Mouse (Mus musculus) midbrain, embryonic 12.5 days (tissue): Measurements from ENCODE around the gene Ptprm. TPM values are rescaled to one million over a fixed set of nuclear protein-coding genes. Genes with fewer than 3 reads are reported as not detected.

Source experiments
- ATAC-seq: fragments of 200-750 bp; cut with Nextera tagmentation; 2 replicates; pipeline ENCODE4 v1.8.0; 2017; ENCODE audit warnings: low read depth, moderate TSS enrichment, moderate library complexity; ENCODE audit not compliant: low FRiP score
- H3K27ac ChIP-seq: fragments of 300-500 bp; sonication (generic); replicated peaks from 2 replicates; pipeline ENCODE4 v1.5.1; 2016; ENCODE audit warnings: mild to moderate bottlenecking
- H3K27me3 ChIP-seq: fragments of 300-500 bp; sonication (generic); 2 replicates; pipeline ENCODE4 v1.6.1; 2016; ENCODE audit warnings: mild to moderate bottlenecking
- H3K36me3 ChIP-seq: fragments of 300-500 bp; sonication (generic); 2 replicates; pipeline ENCODE4 v1.6.1; 2016
- H3K4me1 ChIP-seq: fragments of 300-500 bp; sonication (generic); 2 replicates; pipeline ENCODE4 v1.6.1; 2016
- H3K4me2 ChIP-seq: fragments of 300-500 bp; sonication (generic); replicated peaks from 2 replicates; pipeline ENCODE4 v1.6.1; 2016; ENCODE audit warnings: mild to moderate bottlenecking, moderate library complexity
- H3K4me3 ChIP-seq: fragments of 300-500 bp; sonication (generic); 2 replicates; pipeline ENCODE4 v1.5.1; 2016; ENCODE audit warnings: mild to moderate bottlenecking
- H3K9ac ChIP-seq: fragments of 300-500 bp; sonication (generic); replicated peaks from 2 replicates; pipeline ENCODE4 v1.6.1; 2016; ENCODE audit warnings: mild to moderate bottlenecking, moderate library complexity
- H3K9me3 ChIP-seq: fragments of 300-500 bp; sonication (generic); 2 replicates; pipeline ENCODE4 v1.6.1; 2016; ENCODE audit warnings: mild to moderate bottlenecking
- WGBS: fragments of 180-500 bp; shearing (Covaris S2); methylation state at CpG from one replicate; pipeline ENCODE4 v1.1.7; 2016; 5-methylcytosine and 5-hydroxymethylcytosine counted together
- polyA plus RNA-seq: library from polyadenylated mRNA; unstranded; fragments of >200 nt; fragmentation: Nextera tagmentation; extraction: Ambion mirVana; gene quantifications from 2 replicates; pipeline ENCODE4 v1.2.1, GENCODE M21; 2016

The Ptprm gene
- polyA plus RNA-seq, 1 experiment from 2014 or later = 11.8 TPM

DNA sequence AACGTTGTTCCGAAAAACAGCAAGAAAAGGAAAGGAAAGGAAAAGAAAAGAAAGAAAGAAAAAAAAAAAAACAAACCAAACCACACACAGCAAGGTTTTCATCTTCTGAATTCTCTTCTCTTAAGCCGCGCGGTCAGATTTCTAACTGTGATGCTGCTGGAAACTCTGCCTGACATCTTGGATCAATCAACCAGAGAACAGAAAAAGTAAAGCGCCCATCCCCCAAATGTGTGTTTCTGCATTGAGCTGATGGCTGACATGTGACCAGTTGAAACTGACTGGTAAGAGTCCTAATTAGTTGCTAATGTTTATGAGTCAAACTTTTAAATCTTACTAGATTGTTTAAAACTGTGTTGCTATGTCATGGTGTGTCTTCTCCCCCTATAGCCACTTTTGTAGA is 441.7 kb downstream of the Ptprm start:
- Histone ChIP-seq H3K4me1 (no peaks in the 10 kb centered on the region), H3K36me3 (no peaks in the 10 kb centered on the region), H3K4me2 (no peak overlapping the region), H3K27ac (no peak overlapping the region), H3K9ac (no peak overlapping the region), H3K9me3 (no peaks in the 10 kb centered on the region), H3K4me3 (no peak overlapping the region), H3K27me3 (no peaks in the 10 kb centered on the region)
- ATAC-seq = no peak
- WGBS = 81% methylated on average over 6 of the region's 6 CpGs

DNA sequence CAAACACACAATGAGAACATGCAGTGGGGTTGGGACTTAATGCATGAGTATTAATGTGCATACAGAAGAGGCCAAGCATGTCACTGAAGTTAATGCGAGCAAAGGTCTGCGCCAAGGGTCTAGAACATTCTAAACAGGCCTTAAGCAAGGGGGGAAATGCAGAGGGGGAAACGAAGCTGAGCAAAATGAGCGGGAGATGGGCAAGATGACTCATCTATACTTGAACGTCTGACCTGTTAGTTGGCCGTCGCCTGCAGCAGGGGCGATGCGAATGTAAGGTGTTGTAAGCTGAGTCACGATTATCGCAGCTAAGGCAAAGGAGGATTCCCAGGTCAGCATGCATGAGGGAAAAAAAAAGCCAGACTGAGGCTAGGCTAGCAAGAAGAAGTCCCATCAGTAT is 442.1 kb downstream of the Ptprm start:
- no peak for ATAC-seq
- no peak overlapping the region for H3K27ac ChIP-seq
- H3K9ac ChIP-seq = no peak overlapping the region
- 91% methylated on average over 11 of the region's 11 CpGs for WGBS
- H3K4me3 ChIP-seq = no peak overlapping the region
- no peaks in the 10 kb centered on the region for H3K27me3 ChIP-seq
- no peaks in the 10 kb centered on the region for H3K9me3 ChIP-seq
- H3K4me1 ChIP-seq = no peaks in the 10 kb centered on the region
- no peak overlapping the region for H3K4me2 ChIP-seq
- H3K36me3 ChIP-seq = no peaks in the 10 kb centered on the region

- Histone ChIP-seq H3K4me3 (no peak overlapping the region), H3K36me3 (no peaks in the 10 kb centered on the region), H3K9ac (no peak overlapping the region), H3K9me3 (no peaks in the 10 kb centered on the region), H3K4me1 (no peaks in the 10 kb centered on the region), H3K27me3 (no peaks in the 10 kb centered on the region), H3K27ac (no peak overlapping the region), H3K4me2 (no peak overlapping the region)
- WGBS = 80% methylated on average over 4 of the region's 4 CpGs
- ATAC-seq = no peak
These were observed 444.4 kb downstream of the Ptprm start for GRCm38 (mm10) chr17:66909901-66910300.

- 90% methylated on average over 6 of the region's 6 CpGs for WGBS
- H3K36me3 ChIP-seq = no peaks in the 10 kb centered on the region
- no peaks in the 10 kb centered on the region for H3K9me3 ChIP-seq
- no peak for ATAC-seq
- H3K4me1 ChIP-seq = no peaks in the 10 kb centered on the region
- H3K4me3 ChIP-seq = no peak overlapping the region
- H3K9ac ChIP-seq = no peak overlapping the region
- H3K4me2 ChIP-seq = no peak overlapping the region
- no peaks in the 10 kb centered on the region for H3K27me3 ChIP-seq
- H3K27ac ChIP-seq = no peak overlapping the region
These were observed 445.3 kb downstream of the Ptprm start for GRCm38 (mm10) chr17:66908921-66909320.

DNA sequence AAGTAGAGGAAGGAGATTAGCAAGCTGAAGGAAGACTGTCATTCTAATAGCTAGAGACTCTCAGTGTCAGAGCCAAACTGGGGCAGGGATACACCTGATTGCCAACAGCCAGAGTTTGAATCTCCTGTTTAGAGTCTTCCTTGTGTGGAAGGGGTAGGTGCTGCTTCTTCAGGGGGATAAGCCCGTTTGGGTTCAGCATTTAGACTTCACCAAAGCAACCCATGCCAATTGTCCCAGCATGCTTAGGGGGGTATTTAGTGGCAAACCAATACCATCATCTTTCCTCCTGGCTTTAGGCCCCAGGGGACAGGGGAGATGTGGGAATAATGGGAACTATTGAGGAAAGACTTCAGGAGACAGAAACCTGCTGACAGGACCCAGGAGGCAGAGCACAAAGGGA is 460.1 kb downstream of the Ptprm start:
- Histone ChIP-seq H3K4me3 (no peak overlapping the region), H3K9ac (no peak overlapping the region), H3K9me3 (no peaks in the 10 kb centered on the region), H3K36me3 (no peaks in the 10 kb centered on the region), H3K27ac (no peak overlapping the region), H3K27me3 (no peaks in the 10 kb centered on the region), H3K4me2 (no peak overlapping the region), H3K4me1 (no peaks in the 10 kb centered on the region; the same call in 1 of the 2 replicates)
- 56% methylated on average over 1 of the region's 1 CpGs for WGBS
- no peak for ATAC-seq

GRCm38 (mm10) chr17:66891916-66892315 is 462.3 kb downstream of the Ptprm start:
- H3K27ac ChIP-seq = peak overlapping the region; percentile 30; the same call in 1 of the 2 replicates
- H3K9ac ChIP-seq = no peak overlapping the region
- no peaks in the 10 kb centered on the region for H3K27me3 ChIP-seq
- no peak overlapping the region for H3K4me2 ChIP-seq
- H3K4me1 ChIP-seq = no peaks in the 10 kb centered on the region; the same call in 1 of the 2 replicates
- H3K36me3 ChIP-seq = no peaks in the 10 kb centered on the region
- no peaks in the 10 kb centered on the region for H3K9me3 ChIP-seq
- no peak for ATAC-seq
- H3K4me3 ChIP-seq = no peak overlapping the region
- 89% methylated on average over 6 of the region's 6 CpGs for WGBS

- H3K9ac ChIP-seq = no peak overlapping the region
- H3K4me2 ChIP-seq = no peak overlapping the region
- ATAC-seq = 0 out of 2 replicates have a peak, but pooled peaks have one; percentile 44
- H3K9me3 ChIP-seq = no peaks in the 10 kb centered on the region
- H3K4me1 ChIP-seq = no peaks in the 10 kb centered on the region; the same call in 1 of the 2 replicates
- 51% methylated on average over 13 of the region's 13 CpGs for WGBS
- H3K4me3 ChIP-seq = no peak overlapping the region
- peak overlapping the region; percentile 30; the same call in 1 of the 2 replicates for H3K27ac ChIP-seq
- H3K27me3 ChIP-seq = no peaks in the 10 kb centered on the region
- H3K36me3 ChIP-seq = no peaks in the 10 kb centered on the region
These were observed 463.0 kb downstream of the Ptprm start for GRCm38 (mm10) chr17:66891067-66891862.

DNA sequence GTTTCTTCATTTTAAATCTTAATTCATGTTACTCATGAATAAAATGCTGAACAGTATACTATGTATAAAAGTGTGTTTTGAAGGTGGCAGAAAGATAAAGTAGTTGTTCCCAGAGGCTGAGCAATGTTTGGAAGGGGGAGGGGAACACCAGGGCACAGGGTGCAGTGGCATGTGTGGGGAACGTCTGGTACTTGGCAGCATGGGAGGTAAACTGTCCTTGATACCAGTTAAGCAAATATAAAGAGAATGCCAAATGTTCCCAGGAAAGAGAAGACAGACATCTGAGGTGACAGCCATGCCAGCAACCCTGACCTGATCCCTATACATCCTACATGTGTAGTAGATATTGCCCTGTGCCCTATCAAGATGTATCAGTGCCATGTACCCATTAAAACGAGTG is 472.0 kb downstream of the Ptprm start:
- no peak overlapping the region for H3K4me2 ChIP-seq
- WGBS = 83% methylated on average over 2 of the region's 2 CpGs

DNA sequence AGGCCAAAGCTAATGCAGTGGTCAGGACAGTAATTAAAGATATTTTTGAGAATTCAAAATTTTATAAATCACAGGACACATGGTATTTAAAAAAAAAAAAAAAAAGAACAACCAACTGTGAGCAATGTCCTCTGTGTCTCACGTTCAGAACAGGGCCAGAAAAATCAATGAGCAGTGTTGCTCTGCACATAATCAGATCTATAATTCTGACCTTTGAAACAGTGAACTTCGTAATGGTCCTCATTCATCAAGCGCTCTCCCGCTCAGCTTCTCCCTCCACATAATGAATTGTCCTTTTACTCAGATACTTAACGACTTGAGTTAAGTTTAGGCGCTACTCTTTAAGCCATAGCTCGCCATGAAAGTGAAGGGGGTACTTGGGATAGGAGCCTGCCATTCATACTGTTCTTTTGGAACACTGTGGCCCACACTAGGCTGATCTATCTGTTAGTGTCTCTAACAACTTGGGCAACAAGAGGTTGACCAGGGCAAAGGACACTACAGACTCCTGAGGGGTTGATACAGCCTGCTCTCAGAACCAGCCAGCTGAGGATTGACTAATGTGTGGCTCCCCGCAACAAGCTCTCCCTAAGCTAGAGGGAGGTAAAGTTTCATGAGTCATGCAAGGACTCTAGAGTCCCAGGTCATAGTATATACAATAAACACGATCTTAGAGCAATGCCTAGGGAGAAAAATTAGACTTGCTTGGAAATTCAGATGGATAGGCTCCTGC is 473.1 kb downstream of the Ptprm start:
- H3K36me3 ChIP-seq = no peaks in the 10 kb centered on the region
- no peak overlapping the region for H3K27ac ChIP-seq
- H3K9ac ChIP-seq = no peak overlapping the region
- no peaks in the 10 kb centered on the region for H3K9me3 ChIP-seq
- H3K4me3 ChIP-seq = no peak overlapping the region
- no peaks in the 10 kb centered on the region for H3K4me1 ChIP-seq
- 83% methylated on average over 9 of the region's 9 CpGs for WGBS
- ATAC-seq = no peak
- no peak overlapping the region for H3K4me2 ChIP-seq
- no peaks in the 10 kb centered on the region for H3K27me3 ChIP-seq

More for the DNA sequence above, 472.0 kb downstream of the Ptprm start:
- Histone ChIP-seq H3K36me3 (no peaks in the 10 kb centered on the region), H3K4me3 (no peak overlapping the region), H3K9ac (no peak overlapping the region), H3K4me1 (no peaks in the 10 kb centered on the region), H3K9me3 (no peaks in the 10 kb centered on the region), H3K27ac (no peak overlapping the region), H3K27me3 (no peaks in the 10 kb centered on the region)
- ATAC-seq = no peak

GRCm38 (mm10) chr17:66879151-66879550 is 475.1 kb downstream of the Ptprm start:
- Histone ChIP-seq H3K4me2 (no peak overlapping the region), H3K9me3 (no peaks in the 10 kb centered on the region), H3K36me3 (no peaks in the 10 kb centered on the region), H3K9ac (no peak overlapping the region), H3K27ac (no peak overlapping the region), H3K4me1 (0 out of 2 replicates have a peak, but pooled peaks cover 5% of the 10 kb centered on the region), H3K4me3 (no peak overlapping the region), H3K27me3 (no peaks in the 10 kb centered on the region)
- no peak for ATAC-seq
- WGBS = 82% methylated on average over 2 of the region's 2 CpGs

- no peak overlapping the region for H3K27ac ChIP-seq
- WGBS = 79% methylated on average over 6 of the region's 6 CpGs
- H3K27me3 ChIP-seq = no peaks in the 10 kb centered on the region
- no peaks in the 10 kb centered on the region for H3K9me3 ChIP-seq
- no peak overlapping the region for H3K9ac ChIP-seq
- no peak overlapping the region for H3K4me3 ChIP-seq
- ATAC-seq = no peak
- H3K4me1 ChIP-seq = 0 out of 2 replicates have a peak, but pooled peaks cover 5% of the 10 kb centered on the region
- no peak overlapping the region for H3K4me2 ChIP-seq
- no peaks in the 10 kb centered on the region for H3K36me3 ChIP-seq
These were observed 476.7 kb downstream of the Ptprm start for GRCm38 (mm10) chr17:66877582-66877981.

- ATAC-seq = peak; percentile 56
- Histone ChIP-seq H3K9ac (no peak overlapping the region), H3K27ac (peak overlapping the region; percentile 11; the same call in 1 of the 2 replicates), H3K4me2 (no peak overlapping the region), H3K4me3 (no peak overlapping the region), H3K9me3 (no peaks in the 10 kb centered on the region), H3K27me3 (no peaks in the 10 kb centered on the region), H3K36me3 (no peaks in the 10 kb centered on the region), H3K4me1 (peaks cover 9% of the 10 kb centered on the region; the same call in 1 of the 2 replicates)
- 71% methylated on average over 11 of the region's 11 CpGs for WGBS
These were observed 479.4 kb downstream of the Ptprm start for GRCm38 (mm10) chr17:66874810-66875209.
